Mouse (Mus musculus) cerebellum, adult 18-20 months (tissue): Measurements from ENCODE around the gene Col4a4.

ENCODE experiments used
- DNase-seq, 2 experiments: peaks; one replicate each; pipeline ENCODE4 v3.0.0; 2021

The Col4a4 gene

GRCm38 (mm10) chr1:82410548-82410947 lies 176.1 kb downstream of the Col4a4 start:
- no peak for DNase-seq

- peak in 1 of 2 experiments; percentile 27 for DNase-seq
Measured at GRCm38 (mm10) chr1:82409271-82409670, 177.4 kb downstream of the Col4a4 start.

GRCm38 (mm10) chr1:82407786-82408185 lies 178.9 kb downstream of the Col4a4 start:
- no peak for DNase-seq
